Mouse (Mus musculus): ENCODE measurements around the gene Acvr1. TPM values are rescaled to one million over a fixed set of nuclear protein-coding genes. Genes with fewer than 3 reads are reported as not detected.

Gene Acvr1
- total RNA-seq, 1 experiment from 2014 or later, result not detected

DNA sequence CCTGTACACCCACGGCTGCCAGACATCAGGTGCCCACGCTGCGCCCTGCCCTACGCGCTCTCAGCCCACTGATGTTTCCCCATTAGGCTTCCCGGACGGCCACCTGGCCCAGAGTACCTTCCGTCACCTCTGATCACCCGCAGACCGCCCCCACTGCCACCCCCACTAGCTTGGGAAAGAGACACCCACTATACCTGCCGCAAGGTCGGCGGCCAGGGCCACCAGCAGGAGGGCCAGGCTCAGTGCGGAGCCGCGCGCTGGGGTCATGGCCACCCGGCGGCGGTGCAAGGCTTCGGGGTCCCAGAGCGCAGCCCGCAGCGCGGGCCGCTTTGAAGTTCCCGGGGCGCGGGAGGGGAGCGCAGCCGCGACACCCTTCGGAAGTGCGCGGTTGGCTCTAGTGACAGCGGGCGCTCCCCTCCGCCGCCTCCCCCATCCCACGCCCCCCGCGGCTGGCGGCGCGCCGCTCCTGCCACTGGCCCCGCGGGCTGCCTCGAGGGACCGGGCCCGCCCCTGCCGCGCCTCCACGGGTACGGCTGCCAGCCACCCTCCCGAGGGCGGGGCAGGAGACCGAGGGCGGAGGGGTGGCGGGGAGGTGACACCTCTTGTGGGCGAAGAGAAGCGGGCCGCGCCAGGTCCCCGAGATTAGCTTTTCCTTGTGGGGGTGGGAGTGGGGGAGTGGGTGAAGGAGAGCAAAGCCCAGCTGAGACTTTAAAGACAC lies 209.4 kb downstream of the Acvr1 start, which contains the start of gene Acvr1c:
Gene Acvr1c, minus strand, starts transcription at position 482 of the 718 bp plus-strand sequence.
- no peak for ATAC-seq (ENCODE audit: extremely low read depth, insufficient number of reproducible peaks, low FRiP score, poor library complexity, severe bottlenecking)

DNA sequence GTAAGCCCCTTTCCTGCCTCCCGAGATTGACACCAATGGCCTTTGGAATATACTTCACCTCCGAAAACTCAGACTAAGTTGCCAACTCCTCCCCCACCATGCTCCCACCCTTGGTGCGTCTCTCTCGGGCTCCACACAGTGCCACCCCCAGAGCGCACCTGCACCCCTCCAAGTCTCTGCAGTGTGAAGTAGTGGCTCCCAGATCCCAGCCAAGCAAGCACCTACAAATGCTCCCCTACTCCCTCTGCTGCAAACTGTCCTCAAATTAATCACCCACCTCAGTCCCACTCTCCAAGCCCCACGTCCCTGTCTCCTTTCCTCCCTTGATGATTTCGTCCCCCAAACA lies 209.9 kb downstream of the Acvr1 start:
- ATAC-seq (ENCODE audit: extremely low read depth, insufficient number of reproducible peaks, low FRiP score, poor library complexity, severe bottlenecking), result no peak

DNA sequence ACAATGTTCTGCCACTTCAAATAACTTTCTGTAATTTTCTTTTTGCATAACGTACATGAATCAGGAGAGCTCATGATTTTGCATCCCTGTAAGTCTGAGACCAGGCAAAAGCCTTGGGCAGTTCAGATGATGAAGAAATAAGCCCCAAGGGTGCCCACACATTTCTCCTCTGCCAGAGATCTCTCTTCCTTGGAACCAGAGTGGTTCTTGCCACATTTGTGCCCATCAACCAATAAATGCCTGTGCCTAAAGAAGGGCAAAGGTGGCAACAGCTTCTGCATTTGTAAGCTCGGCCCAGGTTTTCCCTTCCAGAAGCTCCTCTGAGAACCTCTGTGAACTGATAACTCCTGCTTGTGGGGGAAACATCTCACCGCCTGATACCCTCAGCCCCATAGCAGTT lies 212.6 kb downstream of the Acvr1 start:
- no peak for ATAC-seq (ENCODE audit: extremely low read depth, insufficient number of reproducible peaks, low FRiP score, poor library complexity, severe bottlenecking)

DNA sequence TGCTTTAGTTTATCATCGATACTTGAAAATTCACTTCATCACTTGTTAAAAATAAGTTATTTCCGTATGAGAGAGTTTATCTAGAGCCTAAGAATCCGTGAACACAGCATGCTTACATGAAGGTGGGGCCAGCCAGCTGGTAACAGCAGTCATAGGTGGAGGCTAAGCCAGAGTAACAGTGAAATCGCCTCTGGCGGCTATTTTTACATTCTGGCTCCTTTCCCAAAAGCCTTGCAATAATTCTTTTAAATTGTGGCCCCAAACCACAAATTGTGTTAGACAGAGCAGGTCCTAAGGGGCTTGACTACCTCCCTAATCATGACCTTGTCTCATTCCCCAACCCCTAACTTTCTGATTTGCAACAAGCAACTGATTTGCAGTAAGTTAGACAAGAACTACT lies 214.1 kb downstream of the Acvr1 start:
- no peak for ATAC-seq (ENCODE audit: extremely low read depth, insufficient number of reproducible peaks, low FRiP score, poor library complexity, severe bottlenecking)

DNA sequence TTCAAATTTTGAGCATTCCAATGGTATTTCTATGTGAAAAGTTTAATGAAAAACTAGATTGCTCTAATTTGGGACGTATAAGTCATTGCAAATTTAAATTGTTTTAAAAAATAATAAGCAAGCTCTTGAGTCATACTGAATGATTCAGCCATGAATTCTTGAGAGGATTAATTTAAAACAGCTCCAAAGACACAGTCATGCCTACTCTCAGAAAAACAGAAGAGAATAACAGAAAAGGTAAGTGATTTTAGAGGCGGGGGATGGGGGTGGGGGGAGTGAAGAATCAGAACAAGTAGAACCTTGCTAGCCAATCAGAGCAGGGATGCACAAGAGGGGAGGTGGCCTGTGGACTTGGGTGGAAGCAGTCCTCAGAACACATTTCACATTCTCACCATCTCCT lies 216.3 kb downstream of the Acvr1 start:
- ATAC-seq (ENCODE audit: extremely low read depth, insufficient number of reproducible peaks, low FRiP score, poor library complexity, severe bottlenecking), result no peak

Other genes with a start within 250 kb of the Acvr1 start
- gene Acvr1c, start 209.3 kb downstream of the Acvr1 start, total RNA-seq (2017), result not detected in 2 replicates
- not detected in 2 replicates for gene Gm17409, start 97.0 kb downstream of the Acvr1 start, total RNA-seq (2017)
- gene Upp2, start 141 bp upstream of the Acvr1 start, total RNA-seq (2017), result not detected in 2 replicates

Measured in neutrophil, adult 5-6 weeks (primary cell).